Mouse (Mus musculus): ENCODE results near the gene Prkacb.

Prkacb gene

GRCm38 (mm10) chr3:146812901-146813393 lies at the start of gene Prkacb:
Gene Prkacb (minus strand): TSS chr3:146812990.
- no peak for DNase-seq (ENCODE audit: extremely low read depth, low read depth, low spot score)

- no peak for DNase-seq (ENCODE audit: extremely low read depth, low read depth, low spot score)
Observed at GRCm38 (mm10) chr3:146860308-146860707, 47.5 kb upstream of the Prkacb start.

- DNase-seq (ENCODE audit: extremely low read depth, low read depth, low spot score): no peak
Observed at GRCm38 (mm10) chr3:146857373-146857772, 44.6 kb upstream of the Prkacb start.

GRCm38 (mm10) chr3:146854473-146855087 lies 41.8 kb upstream of the Prkacb start:
- no peak for DNase-seq (ENCODE audit: extremely low read depth, low read depth, low spot score)

- DNase-seq (ENCODE audit: extremely low read depth, low read depth, low spot score): no peak
Observed at GRCm38 (mm10) chr3:146851966-146852891, 39.4 kb upstream of the Prkacb start, which contains the start of gene Ttll7. Gene Ttll7 (plus strand): TSS chr3:146852367.

- no peak for DNase-seq (ENCODE audit: extremely low read depth, low read depth, low spot score)
Observed at GRCm38 (mm10) chr3:146849360-146849759, 36.6 kb upstream of the Prkacb start.

- DNase-seq (ENCODE audit: extremely low read depth, low read depth, low spot score): no peak
Observed at GRCm38 (mm10) chr3:146848112-146848511, 35.3 kb upstream of the Prkacb start.

- DNase-seq (ENCODE audit: extremely low read depth, low read depth, low spot score): no peak
Observed at GRCm38 (mm10) chr3:146846237-146846636, 33.4 kb upstream of the Prkacb start.

GRCm38 (mm10) chr3:146843470-146843869 lies 30.7 kb upstream of the Prkacb start:
- DNase-seq (ENCODE audit: extremely low read depth, low read depth, low spot score): no peak

GRCm38 (mm10) chr3:146842766-146843165 lies 30.0 kb upstream of the Prkacb start:
- DNase-seq (ENCODE audit: extremely low read depth, low read depth, low spot score): no peak

GRCm38 (mm10) chr3:146820718-146821117 lies 7.9 kb upstream of the Prkacb start:
- DNase-seq (ENCODE audit: extremely low read depth, low read depth, low spot score): no peak

- DNase-seq (ENCODE audit: extremely low read depth, low read depth, low spot score): no peak
Observed at GRCm38 (mm10) chr3:146813624-146814023, 834 bp upstream of the Prkacb start.

- no peak for DNase-seq (ENCODE audit: extremely low read depth, low read depth, low spot score)
Observed at GRCm38 (mm10) chr3:146812041-146812878, 530 bp downstream of the Prkacb start.

- no peak for DNase-seq (ENCODE audit: extremely low read depth, low read depth, low spot score)
Observed at GRCm38 (mm10) chr3:146793554-146794257, 19.1 kb downstream of the Prkacb start.

GRCm38 (mm10) chr3:146792144-146792748 lies 20.5 kb downstream of the Prkacb start:
- no peak for DNase-seq (ENCODE audit: extremely low read depth, low read depth, low spot score)

- DNase-seq (ENCODE audit: extremely low read depth, low read depth, low spot score): no peak
Observed at GRCm38 (mm10) chr3:146784233-146784632, 28.6 kb downstream of the Prkacb start.

GRCm38 (mm10) chr3:146783645-146784225 lies 29.1 kb downstream of the Prkacb start:
- no peak for DNase-seq (ENCODE audit: extremely low read depth, low read depth, low spot score)

- DNase-seq (ENCODE audit: extremely low read depth, low read depth, low spot score): no peak
Observed at GRCm38 (mm10) chr3:146782548-146782947, 30.2 kb downstream of the Prkacb start.

- no peak for DNase-seq (ENCODE audit: extremely low read depth, low read depth, low spot score)
Observed at GRCm38 (mm10) chr3:146781131-146781530, 31.7 kb downstream of the Prkacb start.

GRCm38 (mm10) chr3:146780241-146780640 lies 32.5 kb downstream of the Prkacb start:
- DNase-seq (ENCODE audit: extremely low read depth, low read depth, low spot score): no peak

Data from fat pad, adult 2 months (tissue).